Mouse (Mus musculus) c-Kit-positive CD71-positive TER-119-positive erythroid progenitor cells, embryonic 14.5 days (primary cell): ENCODE measurements around the gene Enho.

Experiments used
- DNase-seq: peaks from one replicate; pipeline ENCODE4 v3.0.0-alpha.2; 2013; ENCODE audit warnings: low spot score

Enho gene

DNA sequence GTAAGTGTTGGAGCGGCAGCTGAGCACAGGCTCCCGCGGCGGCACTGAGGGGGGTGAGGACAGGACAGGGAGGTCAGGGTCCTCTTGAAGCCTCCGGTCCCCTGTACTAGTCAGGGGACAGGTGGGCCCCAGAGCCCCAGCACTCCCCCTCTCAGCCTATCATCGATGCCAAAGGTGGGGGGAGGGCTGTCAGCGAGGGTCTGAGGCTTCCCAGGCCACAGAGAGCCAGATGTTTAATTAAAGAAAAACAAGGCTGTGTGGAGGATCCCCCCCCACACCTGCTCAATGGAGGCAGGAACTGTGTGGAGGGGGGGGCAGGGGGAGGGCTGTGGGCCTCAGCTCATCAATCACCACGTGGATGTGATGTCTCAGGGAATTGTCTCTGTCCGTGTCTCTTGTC, 23.5 kb upstream of the Enho start:
- DNase-seq = no peak

GRCm38 (mm10) chr4:41662723-41663122, 22.6 kb upstream of the Enho start:
- DNase-seq = no peak

GRCm38 (mm10) chr4:41660851-41661430, 20.8 kb upstream of the Enho start:
- DNase-seq = no peak

DNA sequence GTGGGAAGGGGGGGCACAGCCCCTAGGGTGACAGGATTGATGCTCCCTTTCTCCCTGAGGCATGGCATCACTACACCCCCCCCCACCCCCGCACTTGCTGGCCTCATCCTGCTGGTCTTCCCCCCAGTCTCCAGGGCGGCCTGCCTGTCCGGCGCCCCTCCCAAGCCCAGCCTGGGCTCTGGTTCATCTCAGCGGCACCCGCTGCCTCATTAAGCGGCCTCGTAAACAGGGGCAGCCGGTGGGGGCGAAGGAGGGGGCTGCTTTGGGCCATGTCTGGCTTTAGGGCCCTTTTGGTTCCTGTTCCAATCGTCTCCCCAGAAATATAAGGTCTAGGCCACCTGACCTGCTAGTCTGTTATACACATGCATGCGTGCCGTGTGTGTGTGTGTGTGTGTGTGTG, 19.4 kb upstream of the Enho start:
- DNase-seq = no peak

DNA sequence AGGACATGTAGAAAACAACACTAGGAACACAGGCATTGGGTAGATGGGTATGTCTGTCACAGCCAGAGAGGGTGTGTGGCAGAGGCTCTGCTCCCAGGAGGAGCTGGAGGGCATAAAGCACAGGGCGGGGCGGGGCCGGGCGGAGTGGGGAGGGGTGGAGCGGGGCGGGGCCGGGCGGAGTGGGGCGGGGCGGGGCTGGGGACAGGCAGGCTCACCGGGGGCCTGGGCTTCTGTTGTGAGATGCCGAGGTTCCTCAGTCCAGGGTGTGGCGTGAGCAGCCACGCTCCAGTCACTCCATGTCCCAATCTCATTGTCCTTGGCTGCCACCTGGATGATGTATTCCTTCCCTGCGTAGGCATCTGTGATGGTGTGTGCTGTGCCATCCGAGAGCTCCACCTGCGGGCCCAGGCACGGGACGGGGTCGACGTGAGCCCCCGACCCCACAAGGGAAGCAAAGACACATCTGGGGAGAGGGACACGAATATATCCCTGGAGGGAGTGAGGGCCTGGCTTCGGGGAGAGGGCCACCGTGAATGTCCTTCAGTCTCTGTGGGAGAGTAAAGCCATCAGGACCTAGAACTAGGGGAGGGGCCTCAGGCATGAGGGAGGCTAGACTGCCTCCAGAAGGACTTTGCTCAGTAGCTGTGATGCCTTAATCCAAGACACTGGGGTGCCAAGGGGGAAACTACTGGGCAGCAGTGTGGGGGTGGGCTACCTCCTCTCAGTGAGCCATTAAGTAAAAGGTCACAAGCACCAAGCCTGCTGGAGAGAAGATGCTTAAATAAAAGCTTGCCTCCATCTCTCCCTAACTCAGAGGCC, 18.7 kb upstream of the Enho start:
- no peak for DNase-seq

GRCm38 (mm10) chr4:41655525-41655924, 15.4 kb upstream of the Enho start:
- no peak for DNase-seq

- DNase-seq = no peak
These were observed 14.1 kb upstream of the Enho start for GRCm38 (mm10) chr4:41654217-41654616.

DNA sequence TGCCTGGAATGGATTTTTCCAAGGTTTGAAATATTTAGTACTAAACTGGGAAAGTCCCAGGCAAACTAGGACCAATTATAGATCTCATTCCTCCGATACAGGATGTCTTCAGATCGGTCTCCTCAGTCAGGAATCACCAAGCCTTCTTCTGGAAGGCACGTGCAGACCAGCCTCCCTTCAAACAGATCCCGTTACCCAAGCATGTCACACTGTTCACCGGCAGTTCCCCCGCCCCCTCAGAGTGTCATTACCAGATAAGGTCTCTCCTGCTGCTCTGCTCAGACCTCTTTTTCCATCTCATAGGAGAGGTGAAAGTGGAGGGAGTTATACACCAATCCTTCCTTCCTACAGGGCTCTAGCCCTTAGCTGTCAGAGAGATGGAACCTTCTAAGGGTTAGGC, 13.6 kb upstream of the Enho start:
- no peak for DNase-seq

DNA sequence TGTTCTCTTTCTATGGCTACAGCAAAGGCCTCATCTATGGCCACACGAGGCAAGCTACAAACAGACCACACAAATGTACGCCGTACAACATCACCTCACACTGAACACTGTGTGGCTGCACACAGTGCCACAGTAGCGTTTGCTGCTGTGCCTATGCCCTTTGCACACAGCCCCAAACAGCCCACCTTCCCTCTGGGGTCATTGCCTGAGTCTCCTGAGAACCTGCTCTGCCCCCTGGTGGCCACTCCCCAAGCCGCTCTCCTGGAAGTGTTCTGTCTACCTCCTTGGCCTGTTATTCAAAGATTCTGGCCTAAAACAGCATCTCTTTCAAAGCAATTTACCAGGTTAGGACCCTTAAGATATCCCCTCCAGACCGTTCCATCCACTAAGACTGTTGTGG, 13.2 kb upstream of the Enho start:
- DNase-seq = peak; percentile 37

- peak; percentile 38 for DNase-seq
These were observed 8.5 kb upstream of the Enho start for GRCm38 (mm10) chr4:41648627-41649026.

DNA sequence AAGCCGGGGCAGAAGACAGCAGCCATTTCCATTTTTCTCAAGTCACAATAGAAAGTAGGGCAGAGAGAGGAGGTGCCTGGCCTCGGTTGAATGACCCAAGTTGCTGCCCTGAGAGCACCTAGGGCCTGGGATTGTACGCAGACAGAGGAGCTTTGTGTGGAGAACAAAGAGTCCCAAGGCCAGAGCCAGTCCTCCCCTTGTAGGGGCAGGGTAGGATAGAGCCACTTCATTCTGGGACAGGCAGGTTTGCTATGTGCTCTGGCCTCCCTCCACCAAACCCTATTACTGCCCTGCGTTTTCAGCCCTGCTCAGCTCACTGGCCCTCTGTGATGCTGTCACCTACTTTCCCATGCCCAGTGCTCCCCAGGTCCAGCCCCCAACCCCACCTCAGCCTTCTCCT, 8.0 kb upstream of the Enho start:
- DNase-seq = no peak

DNA sequence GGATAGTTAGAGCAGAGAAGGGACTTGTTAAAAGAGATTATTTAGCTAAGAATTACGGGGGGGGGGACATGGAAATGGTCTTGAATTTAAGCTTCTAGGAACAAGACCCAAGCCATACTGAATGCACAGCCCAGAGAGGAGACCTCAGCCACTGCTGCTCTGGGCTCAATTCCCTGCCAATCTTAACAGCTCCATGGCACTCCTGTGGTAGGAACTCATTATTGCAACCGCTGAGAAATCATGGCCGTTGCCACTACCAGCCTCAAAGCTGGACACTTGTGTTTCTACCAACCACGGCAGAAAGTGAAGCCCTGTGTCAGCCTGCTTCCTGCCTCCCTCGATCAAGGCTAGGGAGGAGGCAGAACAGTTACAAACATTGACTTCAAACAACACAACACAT, 5.4 kb upstream of the Enho start:
- DNase-seq = no peak

DNA sequence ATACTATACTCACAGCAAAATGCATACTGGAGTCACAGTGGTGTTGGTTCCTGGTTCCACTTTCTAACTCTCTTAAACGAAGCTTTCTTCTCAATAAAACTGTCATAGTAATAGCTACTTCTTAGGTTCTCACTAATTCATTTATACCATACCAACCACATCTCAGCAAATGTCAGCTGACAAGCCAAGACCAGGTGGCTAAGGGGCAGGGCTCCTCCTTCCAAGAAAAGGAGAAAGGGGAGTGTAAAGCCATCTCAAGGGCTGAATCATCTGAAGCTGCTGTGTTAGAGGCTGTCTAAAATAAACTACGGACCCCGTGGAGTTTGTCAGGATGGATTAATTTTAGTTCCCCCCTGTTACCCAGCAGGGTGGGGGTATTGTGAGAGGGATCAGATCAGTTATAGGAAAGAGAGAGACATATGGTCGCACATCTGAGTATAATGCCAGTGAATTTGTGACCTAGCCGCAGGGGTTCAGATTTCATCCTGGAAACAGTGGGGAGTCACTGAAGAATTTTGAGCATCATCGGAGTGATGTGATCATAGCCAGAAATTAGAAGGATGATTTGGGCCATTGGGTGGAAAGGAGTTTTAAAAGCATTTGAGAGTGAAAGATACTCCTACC, 1.2 kb upstream of the Enho start:
- no peak for DNase-seq

- DNase-seq = no peak
These were observed 796 bp downstream of the Enho start for GRCm38 (mm10) chr4:41639214-41639841.

GRCm38 (mm10) chr4:41638828-41639213, 1.3 kb downstream of the Enho start:
- no peak for DNase-seq

GRCm38 (mm10) chr4:41638186-41638731, 1.9 kb downstream of the Enho start:
- no peak for DNase-seq

- no peak for DNase-seq
These were observed 3.1 kb downstream of the Enho start for GRCm38 (mm10) chr4:41636882-41637635.

- no peak for DNase-seq
These were observed 3.8 kb downstream of the Enho start for GRCm38 (mm10) chr4:41636366-41636765.

GRCm38 (mm10) chr4:41635906-41636305, 4.2 kb downstream of the Enho start:
- no peak for DNase-seq

DNA sequence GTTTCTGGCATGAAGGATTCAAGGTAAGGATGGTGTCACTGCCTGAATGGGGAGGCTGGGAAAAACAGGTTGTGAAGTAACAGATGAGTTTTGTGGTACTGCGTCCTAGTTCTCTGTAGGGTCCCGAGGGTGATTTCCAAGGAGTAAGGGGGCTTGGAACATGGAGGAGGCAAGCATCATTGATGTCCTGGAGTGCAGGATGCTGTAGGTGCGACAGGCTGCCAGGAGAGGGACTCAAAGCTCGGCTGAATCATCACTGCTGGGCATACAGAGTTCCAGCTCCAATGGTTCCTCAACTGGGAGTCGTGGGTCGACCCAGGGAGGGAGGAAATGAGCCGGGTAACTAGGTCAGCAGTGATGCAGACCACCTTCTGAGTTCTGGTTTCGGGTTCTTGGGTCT, 4.9 kb downstream of the Enho start:
- DNase-seq = no peak

GRCm38 (mm10) chr4:41634631-41635030, 5.5 kb downstream of the Enho start:
- DNase-seq = no peak

DNA sequence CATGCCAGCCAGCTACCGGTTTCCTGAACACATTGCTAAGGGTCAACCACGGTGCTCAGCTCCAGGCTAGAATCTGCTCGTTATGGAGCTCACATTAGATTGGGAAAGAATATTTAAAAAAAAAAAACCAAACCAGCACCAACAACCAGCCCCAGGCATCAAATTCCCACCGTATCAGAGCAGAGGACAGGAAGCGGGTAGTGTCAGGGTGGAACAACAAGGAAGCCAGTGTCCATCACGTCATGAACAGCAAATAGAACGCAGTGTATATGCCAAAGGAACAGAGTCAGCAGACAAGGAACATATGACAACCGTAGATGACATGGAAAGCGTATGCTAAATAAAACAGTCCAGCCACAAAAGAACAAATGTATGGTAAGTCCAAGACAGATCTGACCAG, 7.1 kb downstream of the Enho start:
- no peak for DNase-seq
